Mouse (Mus musculus) hindbrain, embryonic 14.5 days (tissue): ENCODE data around the gene Gm2042. TPM values are rescaled to one million over a fixed set of nuclear protein-coding genes. Genes with fewer than 3 reads are reported as not detected.
"Not testable (repeated sequence)": the region's sequence is repeated elsewhere in the genome, so short reads cannot be mapped to it uniquely, and the experiment has no call there.

ENCODE experiments used
- ATAC-seq: fragments of 200-750 bp; cut with Nextera tagmentation; 2 replicates; pipeline ENCODE4 v1.8.0; 2017; ENCODE audit warnings: moderate number of reproducible peaks, mild to moderate bottlenecking, moderate TSS enrichment, moderate library complexity; ENCODE audit not compliant: low FRiP score
- DNase-seq: peaks from one replicate; pipeline ENCODE4 v3.0.0-alpha.2; 2015; ENCODE audit warnings: low spot score
- H3K27ac ChIP-seq: fragments of 300-500 bp; sonication (generic); 2 replicates; pipeline ENCODE4 v1.5.1; 2014; ENCODE audit warnings: mild to moderate bottlenecking, moderate library complexity
- H3K27me3 ChIP-seq: fragments of 300-500 bp; sonication (generic); 2 replicates; pipeline ENCODE4 v1.6.1; 2014; ENCODE audit warnings: mild to moderate bottlenecking, low read length, mixed read lengths; ENCODE audit not compliant: control insufficient read depth, insufficient read depth
- H3K36me3 ChIP-seq: fragments of 300-500 bp; sonication (generic); replicated peaks from 2 replicates; pipeline ENCODE4 v1.6.1; 2014; ENCODE audit not compliant: control insufficient read depth, insufficient read depth
- H3K4me1 ChIP-seq: fragments of 300-500 bp; sonication (generic); replicated peaks from 2 replicates; pipeline ENCODE4 v1.6.1; 2014; ENCODE audit warnings: antibody characterized with exemption, low read length, mixed read lengths; ENCODE audit not compliant: control insufficient read depth, insufficient read depth
- H3K4me2 ChIP-seq: fragments of 300-500 bp; sonication (generic); replicated peaks from 2 replicates; pipeline ENCODE4 v1.6.1; 2014; ENCODE audit warnings: mild to moderate bottlenecking, moderate library complexity
- H3K4me3 ChIP-seq: fragments of 300-500 bp; sonication (generic); replicated peaks from 2 replicates; pipeline ENCODE4 v1.5.1; 2014; ENCODE audit warnings: mild to moderate bottlenecking, low read length
- H3K9ac ChIP-seq: fragments of 300-500 bp; sonication (generic); 2 replicates; pipeline ENCODE4 v1.6.1; 2014
- H3K9me3 ChIP-seq: fragments of 300-500 bp; sonication (generic); 2 replicates; pipeline ENCODE4 v1.6.1; 2016; ENCODE audit warnings: low read length; ENCODE audit not compliant: control insufficient read depth
- WGBS: fragments of 180-500 bp; shearing (Covaris S2); extraction: QIAGEN DNeasy Blood & Tissue Kit; methylation state at CpG from one replicate; pipeline ENCODE4 v1.1.7; 2014; 5-methylcytosine and 5-hydroxymethylcytosine counted together
- polyA plus RNA-seq: library from polyadenylated mRNA; unstranded; fragments of >200 nt; fragmentation: Nextera tagmentation; extraction: Ambion mirVana; gene quantifications from 2 replicates; pipeline ENCODE4 v1.2.1, GENCODE M21; 2014

The Gm2042 gene
- not detected in 2 replicates for polyA plus RNA-seq

DNA sequence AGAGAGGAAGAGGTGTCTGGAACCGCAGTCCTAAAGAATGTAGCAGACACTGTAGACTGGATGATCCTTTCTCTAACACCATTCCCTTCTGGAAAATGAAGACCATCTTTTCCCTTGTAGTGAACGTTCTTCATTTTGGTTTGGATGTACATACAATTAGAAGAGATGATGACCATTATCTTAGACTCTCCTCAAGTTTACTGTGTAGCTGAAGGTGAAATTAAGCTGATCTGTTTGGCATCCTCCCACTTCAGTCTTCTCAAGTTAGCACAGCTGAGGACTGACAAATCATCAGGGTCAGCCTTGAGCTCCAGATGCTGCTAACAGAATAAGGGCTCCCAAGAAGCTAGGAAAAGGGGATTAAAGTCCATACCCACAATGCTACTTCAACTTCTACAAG lies at the start of gene Gm2042:
TSS of gene Gm2042 (plus strand) at position 301 of the 400 bp plus-strand sequence.
- not testable (repeated sequence) for H3K27me3 ChIP-seq, H3K36me3 ChIP-seq, H3K4me3 ChIP-seq, H3K9me3 ChIP-seq, H3K4me1 ChIP-seq, H3K27ac ChIP-seq, H3K9ac ChIP-seq, H3K4me2 ChIP-seq, DNase-seq, ATAC-seq
- 92% methylated on average over 2 of the region's 2 CpGs for WGBS

DNA sequence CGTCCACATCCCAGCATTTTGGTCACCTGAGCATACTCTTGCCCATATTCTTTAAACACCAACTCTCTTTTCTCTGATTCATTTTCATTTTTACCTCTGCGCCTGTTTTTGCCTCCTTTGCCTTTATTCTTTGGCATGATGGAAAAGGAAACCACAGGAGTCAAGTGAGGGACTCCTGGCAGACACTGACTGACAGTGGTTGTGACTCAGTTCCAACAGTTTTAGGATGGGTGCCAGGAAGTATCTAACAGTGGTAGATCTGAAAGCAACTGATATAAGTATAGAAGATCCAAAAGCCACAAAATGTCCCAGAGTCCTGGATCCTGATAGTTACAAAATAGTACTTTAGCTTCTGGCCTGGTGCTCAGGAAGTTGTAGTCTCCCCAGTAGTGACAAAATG lies 34.2 kb upstream of the Gm2042 start, which contains the start of gene Gm2035:
TSS of gene Gm2035 (minus strand) at position 137 of the 400 bp plus-strand sequence.
- not testable (repeated sequence) for H3K27ac ChIP-seq, H3K9ac ChIP-seq, ATAC-seq, H3K9me3 ChIP-seq, H3K4me2 ChIP-seq, H3K27me3 ChIP-seq, H3K4me3 ChIP-seq, H3K36me3 ChIP-seq, DNase-seq, H3K4me1 ChIP-seq
- WGBS: 70% methylated on average over 2 of the region's 2 CpGs

DNA sequence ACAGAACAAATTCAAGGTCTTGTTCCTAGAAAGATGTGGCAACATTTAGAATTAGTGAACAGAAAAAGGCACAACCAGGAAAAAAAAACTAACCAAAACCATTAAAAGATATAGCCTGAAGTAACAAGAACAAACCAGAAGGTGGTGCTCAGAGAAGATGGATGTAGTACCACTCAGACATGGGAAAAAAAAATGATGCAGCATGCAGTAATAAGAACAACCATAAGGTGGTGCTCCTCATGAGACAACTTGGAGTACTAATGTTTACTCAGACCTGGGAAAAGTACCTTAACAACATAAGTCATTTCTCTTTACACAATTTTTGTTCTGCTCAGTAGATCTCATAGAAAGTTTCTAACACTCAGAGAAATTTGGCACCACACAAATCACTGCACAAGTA lies 30.1 kb downstream of the Gm2042 start:
- not testable (repeated sequence) for ATAC-seq, H3K4me3 ChIP-seq, DNase-seq

DNA sequence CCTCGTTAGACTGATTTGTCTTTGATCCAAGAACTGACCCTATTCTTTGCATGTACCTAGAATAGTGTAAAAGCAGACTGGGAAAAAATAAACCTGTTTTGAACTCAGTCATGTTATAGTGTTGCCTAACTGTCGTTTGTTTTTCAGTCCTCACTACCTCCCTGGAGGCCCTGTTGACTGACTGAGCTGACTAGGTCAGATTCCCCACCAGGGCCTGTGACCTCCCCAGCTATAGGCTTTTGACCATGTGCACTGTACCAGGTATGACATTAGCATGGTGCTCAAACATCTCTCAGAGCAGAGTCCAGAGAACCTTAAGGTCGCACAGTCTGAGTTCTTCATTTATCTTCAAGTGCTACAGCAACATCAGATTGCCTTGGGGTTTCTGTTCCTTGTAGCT lies 50.2 kb downstream of the Gm2042 start:
- H3K9ac ChIP-seq, H3K4me2 ChIP-seq, H3K27me3 ChIP-seq, DNase-seq, H3K9me3 ChIP-seq, H3K4me3 ChIP-seq, H3K4me1 ChIP-seq, H3K36me3 ChIP-seq, ATAC-seq, H3K27ac ChIP-seq: not testable (repeated sequence)
- 86% methylated on average over 3 of the region's 3 CpGs for WGBS

More for the DNA sequence above, 30.1 kb downstream of the Gm2042 start:
- not testable (repeated sequence) for H3K36me3 ChIP-seq, H3K27ac ChIP-seq, H3K4me1 ChIP-seq, H3K4me2 ChIP-seq, H3K27me3 ChIP-seq, H3K9me3 ChIP-seq, H3K9ac ChIP-seq

Other genes starting within 250 kb of the Gm2042 start
- not detected in 2 replicates for gene Gm21319, start 178.3 kb upstream of the Gm2042 start, polyA plus RNA-seq
- gene Gm21936, start 158.6 kb upstream of the Gm2042 start, polyA plus RNA-seq: not detected in 2 replicates
- gene BB287469, start 137.5 kb upstream of the Gm2042 start, polyA plus RNA-seq: 0.13 TPM in 1 of 2 replicates, not detected in the other
- gene Gm2001, start 111.7 kb upstream of the Gm2042 start, polyA plus RNA-seq: not detected in 2 replicates
- gene Gm2016, start 80.0 kb upstream of the Gm2042 start, polyA plus RNA-seq: not detected in 2 replicates
- gene Gm2022, start 58.7 kb upstream of the Gm2042 start, polyA plus RNA-seq: not detected in 2 replicates
- not detected in 2 replicates for gene Gm2035, start 34.2 kb upstream of the Gm2042 start, polyA plus RNA-seq
- not detected in 2 replicates for gene Gm2075, start 57.8 kb downstream of the Gm2042 start, polyA plus RNA-seq
- gene Gm6803, start 64.7 kb downstream of the Gm2042 start, polyA plus RNA-seq: not detected in 2 replicates
- not detected in 2 replicates for gene Gm2056, start 72.9 kb downstream of the Gm2042 start, polyA plus RNA-seq
- gene Gm16368, start 129.6 kb downstream of the Gm2042 start, polyA plus RNA-seq: not detected in 2 replicates
- not detected in 2 replicates for gene Gm10436, start 228.0 kb downstream of the Gm2042 start, polyA plus RNA-seq